Mouse (Mus musculus) kidney, adult 2 months (tissue): ENCODE measurements at regions not wholly inside any gene's neighbourhood (a gene's known extent, or its start where the extent isn't known, plus 50 kb on each side); places are given as distances from the start of the nearest gene placed in this dataset.

ENCODE experiments used
- DNase-seq: peaks from one replicate; pipeline ENCODE4 v3.0.0; 2021
- H3K27ac ChIP-seq: fragments of 200-500 bp; 2 replicates; pipeline ENCODE4 v1.5.1; 2012; ENCODE audit warnings: low read depth, low read length, control low read depth, inconsistent platforms; ENCODE audit not compliant: insufficient read depth
- H3K27me3 ChIP-seq: fragments of 200-500 bp; replicated peaks from 2 replicates; pipeline ENCODE4 v1.6.1; 2012; ENCODE audit warnings: mild to moderate bottlenecking, moderate library complexity, low read length, inconsistent platforms; ENCODE audit not compliant: control insufficient read depth, insufficient read depth
- H3K36me3 ChIP-seq: fragments of 200-500 bp; 2 replicates; pipeline ENCODE4 v1.6.1; 2012; ENCODE audit warnings: mild to moderate bottlenecking, moderate library complexity, low read length, inconsistent platforms; ENCODE audit not compliant: control insufficient read depth, insufficient read depth
- H3K4me1 ChIP-seq: fragments of 200-500 bp; 2 replicates; pipeline ENCODE4 v1.6.1; 2011; ENCODE audit warnings: low read length; ENCODE audit not compliant: control insufficient read depth, insufficient read depth
- H3K4me3 ChIP-seq: fragments of 200-500 bp; 2 replicates; pipeline ENCODE4 v1.5.1; 2011; ENCODE audit warnings: mild to moderate bottlenecking, low read depth, low read length, control low read depth; ENCODE audit not compliant: insufficient read depth
- CTCF ChIP-seq: fragments of 200-500 bp; conservative IDR thresholded peaks from 2 replicates; pipeline ENCODE4 v1.5.1; 2011; ENCODE audit warnings: low read depth, mild to moderate bottlenecking, control low read depth, low read length, moderate library complexity, mixed read lengths; ENCODE audit not compliant: insufficient read depth, insufficient read length
- POLR2A ChIP-seq: fragments of 200-500 bp; IDR thresholded peaks from one replicate; pipeline ENCODE4 v1.6.1; 2011; ENCODE audit warnings: low read depth, low read length, control low read depth
- WGBS: fragments of 180-500 bp; shearing (Covaris S2); methylation state at CpG from one replicate; pipeline ENCODE4 v1.1.7; 2018; 5-methylcytosine and 5-hydroxymethylcytosine counted together

DNA sequence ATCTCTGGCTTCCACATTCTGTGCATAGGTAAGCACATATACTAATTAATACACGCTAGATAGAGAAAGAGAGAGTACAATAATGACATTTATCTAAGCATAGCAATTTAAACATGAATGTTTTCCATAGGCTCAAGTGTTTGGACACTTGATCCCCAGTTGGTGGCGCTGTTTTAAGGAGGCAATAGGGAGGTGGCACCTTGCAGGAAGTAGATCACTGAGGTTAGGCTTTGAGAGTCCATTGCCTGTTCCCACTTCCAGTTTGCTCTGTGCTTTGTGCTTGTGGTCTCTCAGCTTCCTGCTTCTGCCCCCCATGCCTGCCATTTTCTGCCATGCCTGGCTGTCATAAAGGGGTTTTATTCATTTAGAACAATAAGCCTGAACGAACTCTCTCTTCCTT is 226.5 kb upstream of the Elac2 start:
- DNase-seq, result no peak
- Histone ChIP-seq H3K4me1 (no peaks in the 10 kb centered on the region), H3K4me3 (no peak overlapping the region), H3K27ac (no peak overlapping the region), H3K36me3 (no peaks in the 10 kb centered on the region), H3K27me3 (no peaks in the 10 kb centered on the region)
- TF ChIP-seq POLR2A (no peak), CTCF (peak; percentile 16; the same call in 1 of the 2 replicates)
- 69% methylated on average over 3 of the region's 3 CpGs for WGBS

DNA sequence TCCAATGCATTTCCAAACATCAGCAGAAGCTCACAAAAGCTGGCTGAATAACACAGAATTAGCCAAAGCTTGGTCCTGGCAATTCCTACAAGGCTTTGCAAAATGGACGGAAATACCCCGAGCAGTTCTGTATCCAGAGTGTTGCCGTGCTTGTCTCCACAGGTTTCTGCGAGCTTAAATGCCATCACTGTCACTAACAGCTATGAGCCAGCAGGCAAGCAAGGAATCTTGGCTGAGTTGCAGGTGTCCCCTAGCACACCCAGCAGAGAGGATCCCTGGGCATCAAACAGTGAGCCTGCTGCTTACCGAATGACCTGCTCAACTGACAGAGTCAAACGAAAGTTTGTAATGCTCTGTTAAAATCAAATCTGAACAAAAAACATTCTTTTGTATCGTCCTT is 226.0 kb upstream of the Elac2 start:
- no peaks in the 10 kb centered on the region for H3K36me3 ChIP-seq
- 81% methylated on average over 7 of the region's 7 CpGs for WGBS
- H3K4me1 ChIP-seq, result no peaks in the 10 kb centered on the region
- no peak overlapping the region for H3K4me3 ChIP-seq
- TF ChIP-seq CTCF (no peak), POLR2A (no peak)
- no peak for DNase-seq
- H3K27ac ChIP-seq, result no peak overlapping the region
- no peaks in the 10 kb centered on the region for H3K27me3 ChIP-seq

GRCm38 (mm10) chr11:64754076-64754475 is 224.8 kb upstream of the Elac2 start:
- DNase-seq, result no peak

GRCm38 (mm10) chr11:64755563-64755962 is 223.3 kb upstream of the Elac2 start:
- Histone ChIP-seq H3K27ac (no peak overlapping the region), H3K4me1 (no peaks in the 10 kb centered on the region), H3K27me3 (no peaks in the 10 kb centered on the region), H3K4me3 (no peak overlapping the region), H3K36me3 (no peaks in the 10 kb centered on the region)
- 88% methylated on average over 1 of the region's 1 CpGs for WGBS
- TF ChIP-seq CTCF (peak; percentile 41; the same call in 1 of the 2 replicates), POLR2A (no peak)
- DNase-seq, result no peak

More at GRCm38 (mm10) chr11:64754076-64754475, 224.8 kb upstream of the Elac2 start:
- TF ChIP-seq POLR2A (no peak), CTCF (no peak)
- no peak overlapping the region for H3K27ac ChIP-seq
- H3K4me3 ChIP-seq, result no peak overlapping the region
- no peaks in the 10 kb centered on the region for H3K27me3 ChIP-seq
- WGBS, result 43% methylated on average over 5 of the region's 5 CpGs
- H3K36me3 ChIP-seq, result no peaks in the 10 kb centered on the region
- H3K4me1 ChIP-seq, result no peaks in the 10 kb centered on the region

DNA sequence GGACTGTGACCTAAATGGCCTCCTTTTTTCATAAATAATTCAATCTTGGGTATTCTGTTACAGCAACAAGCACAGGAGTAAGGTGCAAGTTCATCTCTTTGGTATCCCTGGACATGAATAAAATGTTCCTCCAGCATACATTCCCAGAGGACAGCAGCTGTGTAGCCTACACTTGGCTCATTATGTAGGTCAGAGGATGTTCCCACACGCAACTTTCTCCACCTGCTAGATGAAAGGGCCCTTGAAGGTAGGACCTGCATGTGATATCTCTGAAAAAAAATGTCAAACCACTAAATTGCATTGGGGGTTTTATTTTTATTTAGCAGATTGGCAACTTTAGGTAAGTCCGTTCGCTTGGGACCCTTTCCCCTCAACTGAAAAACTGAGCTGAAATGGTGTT is 218.2 kb upstream of the Elac2 start:
- H3K27ac ChIP-seq, result no peak overlapping the region
- WGBS, result 87% methylated on average over 3 of the region's 3 CpGs

DNA sequence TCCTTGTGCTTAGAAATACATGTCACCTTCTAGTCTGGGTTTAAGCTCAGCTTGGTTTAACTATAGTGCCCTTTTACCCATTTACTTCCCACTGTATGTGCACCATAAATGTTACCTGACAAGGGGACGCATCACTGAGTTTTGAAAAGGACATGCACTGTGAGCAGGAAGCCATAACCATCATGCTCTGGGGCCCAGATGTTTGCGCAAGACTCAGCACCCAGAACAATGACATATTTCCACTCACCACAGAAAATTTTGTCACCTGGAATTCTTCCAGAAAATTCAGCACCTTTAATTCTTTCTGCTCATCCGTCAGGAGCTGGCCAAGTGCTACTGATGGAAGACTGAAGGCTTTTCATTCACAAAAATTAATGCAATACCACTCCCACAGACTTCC is 216.1 kb upstream of the Elac2 start:
- WGBS, result 52% methylated on average over 3 of the region's 3 CpGs
- no peak for DNase-seq
- Histone ChIP-seq H3K4me3 (no peak overlapping the region), H3K4me1 (no peaks in the 10 kb centered on the region), H3K27me3 (no peaks in the 10 kb centered on the region), H3K27ac (no peak overlapping the region), H3K36me3 (no peaks in the 10 kb centered on the region)
- no peak for TF ChIP-seq CTCF
- no peak for TF ChIP-seq POLR2A

More for the DNA sequence above, 218.2 kb upstream of the Elac2 start:
- Histone ChIP-seq H3K27me3 (no peaks in the 10 kb centered on the region), H3K4me1 (no peaks in the 10 kb centered on the region), H3K36me3 (no peaks in the 10 kb centered on the region), H3K4me3 (no peak overlapping the region)
- no peak for TF ChIP-seq POLR2A
- no peak for TF ChIP-seq CTCF
- no peak for DNase-seq

GRCm38 (mm10) chr11:64764056-64764455 is 214.8 kb upstream of the Elac2 start:
- Histone ChIP-seq H3K27me3 (no peaks in the 10 kb centered on the region), H3K4me1 (no peaks in the 10 kb centered on the region), H3K27ac (no peak overlapping the region), H3K36me3 (no peaks in the 10 kb centered on the region), H3K4me3 (no peak overlapping the region)
- TF ChIP-seq POLR2A (no peak), CTCF (no peak)
- no peak for DNase-seq
- 44% methylated on average over 6 of the region's 6 CpGs for WGBS
